Mouse (Mus musculus): ENCODE measurements at regions not wholly inside any gene's neighbourhood (a gene's known extent, or its start where the extent isn't known, plus 50 kb on each side); places are given as distances from the start of the nearest gene placed in this dataset.

DNA sequence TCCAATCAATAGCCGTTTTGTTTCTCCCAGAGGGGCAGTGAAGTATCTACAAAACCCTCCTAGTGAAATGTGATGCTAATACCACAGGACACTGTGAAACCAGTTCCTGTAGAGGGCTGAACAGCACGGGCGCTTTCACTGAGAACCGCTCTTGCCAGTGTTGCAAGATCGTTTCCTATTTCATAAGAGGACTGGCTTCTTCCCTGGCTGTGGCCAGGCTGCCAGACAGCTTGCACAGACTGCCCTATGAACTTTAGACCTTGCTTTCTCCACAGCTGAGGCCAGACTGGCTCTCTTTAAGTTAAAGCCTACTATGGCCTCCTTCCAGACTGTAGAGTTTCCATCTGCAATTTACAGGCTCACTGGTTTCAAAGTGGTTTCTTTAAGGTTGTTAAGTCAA lies 173.8 kb upstream of the Prdm1 start:
- Histone ChIP-seq H3K36me3 (ENCODE audit: control insufficient read depth, insufficient read depth, low read length) (no peaks in the 10 kb centered on the region), H3K4me3 (replicated peaks; ENCODE audit: low read length) (no peak overlapping the region), H3K9ac (ENCODE audit: low read depth, low read length, severe bottlenecking) (no peak overlapping the region), H3K27ac (replicated peaks; ENCODE audit: low read depth, low read length) (no peak overlapping the region), H3K4me2 (replicated peaks; ENCODE audit: low read depth, low read length, severe bottlenecking) (no peak overlapping the region), H3K27me3 (ENCODE audit: control insufficient read depth, insufficient read depth, low read length) (no peaks in the 10 kb centered on the region), H3K9me3 (ENCODE audit: control insufficient read depth, low read length) (no peaks in the 10 kb centered on the region), H3K4me1 (ENCODE audit: control insufficient read depth, insufficient read depth, low read length) (no peaks in the 10 kb centered on the region)
- DNase-seq (ENCODE audit: low spot score), result peak; percentile 3
- no peak for ATAC-seq (ENCODE audit: low FRiP score, low read depth)
- 49% methylated on average over 5 of the region's 5 CpGs for WGBS
- no peak for TF ChIP-seq POLR2A (IDR thresholded peaks at IDR 0.05; ENCODE audit: borderline replicate concordance, extremely low read depth, insufficient read depth, insufficient read length)

DNA sequence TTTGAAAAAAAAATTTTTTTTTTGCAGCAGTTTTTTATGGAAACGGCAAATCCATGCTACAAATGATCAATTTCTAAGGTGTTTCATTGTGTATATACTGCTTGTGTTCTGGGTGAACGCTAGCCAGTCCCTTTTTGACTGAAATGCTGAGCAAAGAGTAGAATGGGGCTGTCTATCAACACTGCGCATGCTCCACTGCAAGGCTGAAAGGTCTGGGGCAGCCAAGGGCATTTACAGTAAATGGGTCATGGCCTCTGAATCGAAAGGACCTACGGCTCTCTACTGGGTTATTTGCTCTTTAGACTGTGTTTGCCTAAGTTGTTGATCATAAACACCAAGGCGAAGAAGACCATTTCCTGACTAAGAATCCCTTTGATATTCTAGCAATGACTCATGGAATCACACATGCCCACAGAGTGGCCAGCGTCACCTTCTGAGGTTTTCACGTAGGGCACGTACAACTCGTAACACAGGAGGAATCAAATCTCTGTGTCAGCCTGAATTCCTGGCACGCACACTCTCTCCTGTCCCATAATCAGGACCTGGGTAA lies 171.8 kb upstream of the Prdm1 start:
- H3K27me3 ChIP-seq (ENCODE audit: control insufficient read depth, insufficient read depth, low read length), result no peaks in the 10 kb centered on the region
- no peaks in the 10 kb centered on the region for H3K36me3 ChIP-seq (ENCODE audit: control insufficient read depth, insufficient read depth, low read length)
- no peak for ATAC-seq (ENCODE audit: low FRiP score, low read depth)
- no peak overlapping the region for H3K9ac ChIP-seq (ENCODE audit: low read depth, low read length, severe bottlenecking)
- WGBS, result 66% methylated on average over 11 of the region's 11 CpGs
- no peaks in the 10 kb centered on the region for H3K4me1 ChIP-seq (ENCODE audit: control insufficient read depth, insufficient read depth, low read length)
- no peak for TF ChIP-seq POLR2A (IDR thresholded peaks at IDR 0.05; ENCODE audit: borderline replicate concordance, extremely low read depth, insufficient read depth, insufficient read length)
- H3K27ac ChIP-seq (replicated peaks; ENCODE audit: low read depth, low read length), result no peak overlapping the region
- H3K9me3 ChIP-seq (ENCODE audit: control insufficient read depth, low read length), result no peaks in the 10 kb centered on the region
- no peak for DNase-seq (ENCODE audit: low spot score)
- no peak overlapping the region for H3K4me3 ChIP-seq (replicated peaks; ENCODE audit: low read length)
- no peak overlapping the region for H3K4me2 ChIP-seq (replicated peaks; ENCODE audit: low read depth, low read length, severe bottlenecking)

DNA sequence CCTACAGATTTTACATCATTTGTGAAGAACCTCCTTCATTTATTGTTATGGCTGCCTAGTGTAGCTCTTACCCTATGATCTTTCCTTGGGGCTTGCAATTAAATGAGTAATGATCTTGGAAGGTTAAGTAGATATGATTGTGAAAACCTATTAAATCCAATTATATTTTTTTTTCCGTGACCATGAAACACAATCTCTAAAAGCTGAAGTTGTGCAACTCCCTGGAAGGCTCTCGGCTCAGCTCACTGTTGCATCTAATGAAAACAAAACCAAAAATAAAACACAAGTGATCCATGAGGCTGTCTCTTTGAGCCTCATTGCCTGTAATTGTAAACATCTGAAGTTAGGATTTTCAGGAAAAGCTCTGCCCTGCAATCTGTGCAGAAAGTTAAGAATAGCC lies 169.7 kb upstream of the Prdm1 start:
- Histone ChIP-seq H3K4me2 (replicated peaks; ENCODE audit: low read depth, low read length, severe bottlenecking) (no peak overlapping the region), H3K27me3 (ENCODE audit: control insufficient read depth, insufficient read depth, low read length) (no peaks in the 10 kb centered on the region), H3K4me3 (replicated peaks; ENCODE audit: low read length) (no peak overlapping the region), H3K4me1 (ENCODE audit: control insufficient read depth, insufficient read depth, low read length) (no peaks in the 10 kb centered on the region), H3K9me3 (ENCODE audit: control insufficient read depth, low read length) (no peaks in the 10 kb centered on the region), H3K27ac (replicated peaks; ENCODE audit: low read depth, low read length) (no peak overlapping the region), H3K9ac (ENCODE audit: low read depth, low read length, severe bottlenecking) (no peak overlapping the region), H3K36me3 (ENCODE audit: control insufficient read depth, insufficient read depth, low read length) (no peaks in the 10 kb centered on the region)
- ATAC-seq (ENCODE audit: low FRiP score, low read depth), result no peak
- TF ChIP-seq POLR2A (IDR thresholded peaks at IDR 0.05; ENCODE audit: borderline replicate concordance, extremely low read depth, insufficient read depth, insufficient read length), result no peak
- WGBS, result 60% methylated on average over 2 of the region's 2 CpGs
- no peak for DNase-seq (ENCODE audit: low spot score)

DNA sequence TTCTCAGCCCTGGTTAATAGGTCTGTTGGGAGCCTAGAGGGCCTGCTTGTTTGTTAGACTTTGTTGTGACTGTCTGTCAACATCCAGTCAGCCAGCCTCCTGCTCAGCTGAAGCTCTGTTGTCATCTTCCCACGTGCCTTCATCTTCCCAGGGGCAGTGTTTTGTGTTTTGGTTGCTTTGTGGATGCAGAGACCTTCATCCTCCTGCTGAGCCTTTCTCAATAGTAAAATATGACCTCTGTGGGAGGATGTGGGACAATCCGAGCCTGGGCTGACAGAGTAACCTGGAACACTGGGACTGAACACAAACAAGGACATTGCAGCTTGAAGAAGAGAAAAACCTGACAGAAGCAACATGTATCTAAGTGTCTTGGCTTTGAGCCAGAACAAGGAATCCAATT lies 168.7 kb upstream of the Prdm1 start:
- no peak overlapping the region for H3K9ac ChIP-seq (ENCODE audit: low read depth, low read length, severe bottlenecking)
- DNase-seq (ENCODE audit: low spot score) (no peak), ATAC-seq (ENCODE audit: low FRiP score, low read depth) (no peak)
- H3K4me3 ChIP-seq (replicated peaks; ENCODE audit: low read length), result no peak overlapping the region
- no peaks in the 10 kb centered on the region for H3K36me3 ChIP-seq (ENCODE audit: control insufficient read depth, insufficient read depth, low read length)
- H3K27ac ChIP-seq (replicated peaks; ENCODE audit: low read depth, low read length), result no peak overlapping the region
- no peaks in the 10 kb centered on the region for H3K4me1 ChIP-seq (ENCODE audit: control insufficient read depth, insufficient read depth, low read length)
- H3K4me2 ChIP-seq (replicated peaks; ENCODE audit: low read depth, low read length, severe bottlenecking), result no peak overlapping the region
- H3K9me3 ChIP-seq (ENCODE audit: control insufficient read depth, low read length), result no peaks in the 10 kb centered on the region
- TF ChIP-seq POLR2A (IDR thresholded peaks at IDR 0.05; ENCODE audit: borderline replicate concordance, extremely low read depth, insufficient read depth, insufficient read length), result no peak
- 40% methylated on average over 2 of the region's 2 CpGs for WGBS
- H3K27me3 ChIP-seq (ENCODE audit: control insufficient read depth, insufficient read depth, low read length), result no peaks in the 10 kb centered on the region

DNA sequence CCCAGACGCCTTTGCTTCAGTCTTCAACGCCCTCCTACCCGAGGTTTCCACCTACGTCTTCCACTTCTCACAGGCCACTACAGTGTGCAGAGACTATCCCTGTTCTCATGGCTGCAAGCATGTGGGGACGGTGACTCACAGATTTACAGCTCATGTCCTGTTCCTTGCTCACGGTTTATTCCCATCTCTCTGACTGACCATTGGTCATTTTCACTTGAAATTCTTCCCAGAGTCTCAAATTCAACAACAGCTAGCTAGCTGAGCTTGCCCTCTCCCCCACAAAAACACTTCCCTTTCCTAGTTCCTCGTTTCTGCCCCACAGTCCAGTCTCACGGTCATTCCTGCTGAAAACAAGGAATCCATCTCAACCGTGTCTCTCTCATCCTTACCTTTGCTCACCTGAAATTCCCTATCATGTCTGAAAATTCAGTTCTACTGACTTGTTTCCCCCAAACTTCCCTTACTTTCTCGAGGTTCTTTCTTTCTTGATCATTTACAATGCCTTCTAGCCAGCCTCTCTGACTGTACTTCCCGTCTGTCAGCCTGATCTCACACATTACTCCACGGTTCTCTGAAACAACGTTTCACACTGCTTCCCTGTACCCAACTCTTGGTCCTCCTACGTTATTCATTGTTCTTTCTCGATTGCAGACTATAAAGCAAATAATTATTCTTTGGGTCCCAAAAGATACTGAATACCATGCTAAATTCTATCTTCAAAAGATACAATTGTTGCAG lies 163.5 kb upstream of the Prdm1 start:
- H3K9me3 ChIP-seq (ENCODE audit: control insufficient read depth, low read length), result no peaks in the 10 kb centered on the region
- DNase-seq (ENCODE audit: low spot score), result no peak
- H3K27me3 ChIP-seq (ENCODE audit: control insufficient read depth, insufficient read depth, low read length), result no peaks in the 10 kb centered on the region
- 77% methylated on average over 15 of the region's 15 CpGs for WGBS
- ATAC-seq (ENCODE audit: low FRiP score, low read depth), result no peak
- H3K4me1 ChIP-seq (ENCODE audit: control insufficient read depth, insufficient read depth, low read length), result no peaks in the 10 kb centered on the region
- H3K27ac ChIP-seq (replicated peaks; ENCODE audit: low read depth, low read length), result no peak overlapping the region
- H3K9ac ChIP-seq (ENCODE audit: low read depth, low read length, severe bottlenecking), result no peak overlapping the region
- TF ChIP-seq POLR2A (IDR thresholded peaks at IDR 0.05; ENCODE audit: borderline replicate concordance, extremely low read depth, insufficient read depth, insufficient read length), result no peak
- no peak overlapping the region for H3K4me3 ChIP-seq (replicated peaks; ENCODE audit: low read length)
- H3K4me2 ChIP-seq (replicated peaks; ENCODE audit: low read depth, low read length, severe bottlenecking), result no peak overlapping the region
- no peaks in the 10 kb centered on the region for H3K36me3 ChIP-seq (ENCODE audit: control insufficient read depth, insufficient read depth, low read length)

Data from limb, embryonic 14.5 days (tissue).